Mouse (Mus musculus): ENCODE data around the gene Cdiptos. TPM values are rescaled to one million over a fixed set of nuclear protein-coding genes. Genes with fewer than 3 reads are reported as not detected.

The Cdiptos gene
- 0.23 and 0.35 TPM in 2 replicates for polyA plus RNA-seq (2012; rRNA removed)

GRCm38 (mm10) chr7:126975950-126976866 is at the start of gene Cdiptos:
Gene Cdiptos, minus strand, starts transcription at chr7:126976098.

GRCm38 (mm10) chr7:127020901-127021562 is 45.1 kb upstream of the Cdiptos start, which contains the start of the genes Gm42742 and Prrt2:
Gene Gm42742, minus strand, starts transcription at chr7:127021097.
Gene Prrt2, minus strand, starts transcription at chr7:127021211.

GRCm38 (mm10) chr7:127016971-127017949 is 41.4 kb upstream of the Cdiptos start, which contains the start of gene Pagr1a:
Gene Pagr1a, minus strand, starts transcription at chr7:127017352.

GRCm38 (mm10) chr7:127016481-127016485 is 40.4 kb upstream of the Cdiptos start, which contains the start of gene Pagr1b:
Gene Pagr1b, minus strand, starts transcription at chr7:127016484.

GRCm38 (mm10) chr7:127014320-127014719 is 38.4 kb upstream of the Cdiptos start, which contains the start of gene Mvp:
Gene Mvp, minus strand, starts transcription at chr7:127014621.

GRCm38 (mm10) chr7:126975893-126975949 is 177 bp downstream of the Cdiptos start, which contains the start of gene Cdipt:
Gene Cdipt, plus strand, starts transcription at chr7:126975914.

GRCm38 (mm10) chr7:126949793-126950646 is 25.9 kb downstream of the Cdiptos start, which contains the start of gene Sez6l2:
Gene Sez6l2, plus strand, starts transcription at chr7:126950563.

GRCm38 (mm10) chr7:126949403-126949792 is 26.5 kb downstream of the Cdiptos start, which contains the start of gene Asphd1:
Gene Asphd1, minus strand, starts transcription at chr7:126949582.

GRCm38 (mm10) chr7:126928384-126929037 is 47.4 kb downstream of the Cdiptos start, which contains the start of gene Kctd13:
Gene Kctd13, plus strand, starts transcription at chr7:126928879.

GRCm38 (mm10) chr7:126922624-126923060 is 53.3 kb downstream of the Cdiptos start, which contains the start of gene Tmem219:
Gene Tmem219, minus strand, starts transcription at chr7:126922917.

Other genes with a start within 250 kb of the Cdiptos start
- gene Mapk3, start 216.5 kb downstream of the Cdiptos start, polyA plus RNA-seq (2012; rRNA removed): 28.0 and 36.0 TPM in 2 replicates
- 1.2 and 1.6 TPM in 2 replicates for gene Gdpd3, start 209.8 kb downstream of the Cdiptos start, polyA plus RNA-seq (2012; rRNA removed)
- 58.6 and 66.7 TPM in 2 replicates for gene Ypel3, start 199.1 kb downstream of the Cdiptos start, polyA plus RNA-seq (2012; rRNA removed)
- 1.0 and 1.3 TPM in 2 replicates for gene Tbx6, start 194.6 kb downstream of the Cdiptos start, polyA plus RNA-seq (2012; rRNA removed)
- 74.0 and 86.5 TPM in 2 replicates for gene Ppp4c, start 183.6 kb downstream of the Cdiptos start, polyA plus RNA-seq (2012; rRNA removed)
- 0.09 and 0.13 TPM in 2 replicates for gene Fam57b, start 178.4 kb downstream of the Cdiptos start, polyA plus RNA-seq (2012; rRNA removed)
- not detected in 2 replicates for gene 4930451I11Rik, start 144.5 kb downstream of the Cdiptos start, polyA plus RNA-seq (2012; rRNA removed)
- 0.01 and 0.03 TPM in 2 replicates for gene Doc2a, start 128.7 kb downstream of the Cdiptos start, polyA plus RNA-seq (2012; rRNA removed)
- 58.3 and 79.1 TPM in 2 replicates for gene Hirip3, start 114.1 kb downstream of the Cdiptos start, polyA plus RNA-seq (2012; rRNA removed)
- 23.2 and 24.6 TPM in 2 replicates for gene Ino80e, start 113.7 kb downstream of the Cdiptos start, polyA plus RNA-seq (2012; rRNA removed)
- 15.6 and 17.1 TPM in 2 replicates for gene Taok2, start 91.4 kb downstream of the Cdiptos start, polyA plus RNA-seq (2012; rRNA removed)
- gene Tmem219, start 53.2 kb downstream of the Cdiptos start, polyA plus RNA-seq (2012; rRNA removed): 9.6 and 10.9 TPM in 2 replicates
- 4.2 and 4.6 TPM in 2 replicates for gene Kctd13, start 47.2 kb downstream of the Cdiptos start, polyA plus RNA-seq (2012; rRNA removed)
- gene Asphd1, start 26.5 kb downstream of the Cdiptos start, polyA plus RNA-seq (2012; rRNA removed): not detected in 2 replicates
- 0.18 and 0.26 TPM in 2 replicates for gene Sez6l2, start 25.5 kb downstream of the Cdiptos start, polyA plus RNA-seq (2012; rRNA removed)
- 29.7 and 37.0 TPM in 2 replicates for gene Cdipt, start 184 bp downstream of the Cdiptos start, polyA plus RNA-seq (2012; rRNA removed)
- gene Mvp, start 38.5 kb upstream of the Cdiptos start, polyA plus RNA-seq (2012; rRNA removed): 4.0 and 4.7 TPM in 2 replicates
- 0.08 TPM in 1 of 2 replicates, not detected in the other for gene Pagr1b, start 40.4 kb upstream of the Cdiptos start, polyA plus RNA-seq (2012; rRNA removed)
- 10.6 and 17.2 TPM in 2 replicates for gene Pagr1a, start 41.3 kb upstream of the Cdiptos start, polyA plus RNA-seq (2012; rRNA removed)
- gene Gm42742, start 45.0 kb upstream of the Cdiptos start, polyA plus RNA-seq (2012; rRNA removed): 12.4 and 21.2 TPM in 2 replicates
- 0.12 and 0.26 TPM in 2 replicates for gene Prrt2, start 45.1 kb upstream of the Cdiptos start, polyA plus RNA-seq (2012; rRNA removed)
- gene Maz, start 50.9 kb upstream of the Cdiptos start, polyA plus RNA-seq (2012; rRNA removed): 84.8 and 98.3 TPM in 2 replicates
- gene Kif22, start 66.4 kb upstream of the Cdiptos start, polyA plus RNA-seq (2012; rRNA removed): 58.9 and 63.9 TPM in 2 replicates
- gene Zg16, start 111.2 kb upstream of the Cdiptos start, polyA plus RNA-seq (2012; rRNA removed): 0.08 TPM in 1 of 2 replicates, not detected in the other
- gene AI467606, start 115.3 kb upstream of the Cdiptos start, polyA plus RNA-seq (2012; rRNA removed): 4.3 and 5.9 TPM in 2 replicates
- gene Qprt, start 146.1 kb upstream of the Cdiptos start, polyA plus RNA-seq (2012; rRNA removed): 32.4 and 37.2 TPM in 2 replicates
- gene Spn, start 161.7 kb upstream of the Cdiptos start, polyA plus RNA-seq (2012; rRNA removed): 9.5 and 11.2 TPM in 2 replicates
- 31.0 and 35.9 TPM in 2 replicates for gene Cd2bp2, start 220.0 kb upstream of the Cdiptos start, polyA plus RNA-seq (2012; rRNA removed)
- gene Tbc1d10b, start 232.4 kb upstream of the Cdiptos start, polyA plus RNA-seq (2012; rRNA removed): 13.4 and 15.2 TPM in 2 replicates
- 16.2 and 46.6 TPM in 2 replicates for gene Mylpf, start 232.8 kb upstream of the Cdiptos start, polyA plus RNA-seq (2012; rRNA removed)